8 mouse cellular contexts compared by ENCODE assay signal in genomic region chr6:134887711-134888449, GRCm38 (mm10). TPM values are rescaled to one million over a fixed set of nuclear protein-coding genes. Genes with fewer than 3 reads are reported as not detected.
DNase-seq lines count a peak whose midpoint lies in the region; ATAC-seq lines count a peak whose summit lies in the region.

No protein-coding gene starts in this region.

- H3K4me3 ChIP-seq in kidney, embryonic 15.5 days (replicated peaks): peak overlapping the region; percentile 23
- peak overlapping the region; percentile 62 for H3K4me3 ChIP-seq in forebrain, embryonic 16.5 days (replicated peaks; ENCODE audit: low read length)
- peak overlapping the region; percentile 59 for H3K4me3 ChIP-seq in midbrain, embryonic 14.5 days (replicated peaks; ENCODE audit: low read depth, low read length)

- ATAC-seq in kidney, embryonic 15.5 days (replicated peaks; ENCODE audit: low FRiP score): no peak; the same call in 1 of the 2 replicates
- peak; percentile 91 for ATAC-seq in forebrain, embryonic 16.5 days
- peak; percentile 94 for ATAC-seq in midbrain, embryonic 14.5 days (ENCODE audit: low FRiP score, low TSS enrichment)
- no peak for ATAC-seq in erythroblast, adult 5-6 weeks (replicated peaks; ENCODE audit: low FRiP score, poor library complexity, severe bottlenecking)

- H3K9me3 ChIP-seq in kidney, embryonic 15.5 days (replicated peaks): no peaks in the 10 kb centered on the region
- no peaks in the 10 kb centered on the region for H3K9me3 ChIP-seq in forebrain, embryonic 16.5 days (ENCODE audit: control insufficient read depth, low read length)
- H3K9me3 ChIP-seq in midbrain, embryonic 14.5 days (ENCODE audit: control insufficient read depth, low read length): no peaks in the 10 kb centered on the region

- H3K4me2 ChIP-seq in kidney, embryonic 15.5 days: peak overlapping the region; percentile 44
- peak overlapping the region; percentile 59 for H3K4me2 ChIP-seq in forebrain, embryonic 16.5 days (ENCODE audit: low read length)
- H3K4me2 ChIP-seq in midbrain, embryonic 14.5 days (ENCODE audit: low read length): peak overlapping the region; percentile 70

- H3K4me1 ChIP-seq in kidney, embryonic 15.5 days: peaks cover 7% of the 10 kb centered on the region
- peaks cover 41% of the 10 kb centered on the region for H3K4me1 ChIP-seq in forebrain, embryonic 16.5 days (replicated peaks; ENCODE audit: control insufficient read depth, insufficient read depth, low read length)
- peaks cover 39% of the 10 kb centered on the region for H3K4me1 ChIP-seq in midbrain, embryonic 14.5 days (ENCODE audit: control insufficient read depth, insufficient read depth, low read length)

- no peak overlapping the region for H3K27ac ChIP-seq in kidney, embryonic 15.5 days
- H3K27ac ChIP-seq in forebrain, embryonic 16.5 days (ENCODE audit: low read length): peak overlapping the region; percentile 94
- H3K27ac ChIP-seq in midbrain, embryonic 14.5 days (replicated peaks; ENCODE audit: low read depth, low read length): peak overlapping the region; percentile 92

- no peak overlapping the region for H3K9ac ChIP-seq in kidney, embryonic 15.5 days
- H3K9ac ChIP-seq in forebrain, embryonic 16.5 days (replicated peaks; ENCODE audit: low read depth, low read length): peak overlapping the region; percentile 74
- H3K9ac ChIP-seq in midbrain, embryonic 14.5 days (replicated peaks; ENCODE audit: low read length): peak overlapping the region; percentile 77

- 4% methylated on average over 10 of the region's 10 CpGs for whole genome bisulfite sequencing in kidney, embryonic 15.5 days
- WGBS in forebrain, embryonic 16.5 days: 0% methylated on average over 10 of the region's 10 CpGs
- 1% methylated on average over 10 of the region's 10 CpGs for WGBS in midbrain, embryonic 14.5 days

- DNase-seq in kidney, adult 11 months: no peak
- DNase-seq in cerebellum, adult 18-20 months: peak; percentile 81 to 90
- peak; percentile 83 to 91 for DNase-seq in layer of hippocampus, adult 8-10 months (ENCODE audit: low spot score in 2 of 2)
- DNase-seq in midbrain, embryonic 14.5 days: peak; percentile 96
- DNase-seq in yolk sac, embryonic 10.5 days (ENCODE audit: low spot score): peak; percentile 45

- H3K36me3 ChIP-seq in kidney, embryonic 15.5 days: no peaks in the 10 kb centered on the region
- H3K36me3 ChIP-seq in forebrain, embryonic 16.5 days (ENCODE audit: control insufficient read depth, insufficient read depth): no peaks in the 10 kb centered on the region
- H3K36me3 ChIP-seq in midbrain, embryonic 14.5 days (ENCODE audit: control insufficient read depth, insufficient read depth, low read length): 0 out of 2 replicates have a peak, but pooled peaks cover 4% of the 10 kb centered on the region

- 0 out of 2 replicates have a peak, but pooled peaks cover 2% of the 10 kb centered on the region for H3K27me3 ChIP-seq in kidney, embryonic 15.5 days
- H3K27me3 ChIP-seq in forebrain, embryonic 16.5 days (replicated peaks; ENCODE audit: control insufficient read depth, insufficient read depth, low read length): no peaks in the 10 kb centered on the region
- H3K27me3 ChIP-seq in midbrain, embryonic 14.5 days (ENCODE audit: control insufficient read depth, insufficient read depth, low read length): no peaks in the 10 kb centered on the region

RNA-seq across cellular contexts. Expression of gene Gpr19, which starts 10.5 kb away (rescaled TPM):
- polyA plus RNA-seq in kidney, embryonic 15.5 days (2015; fragmentation: Nextera tagmentation; extraction: Ambion mirVana): 11.0 and 12.3 TPM in 2 replicates
- 44.4 and 48.9 TPM in 2 replicates for polyA plus RNA-seq in forebrain, embryonic 16.5 days (2015; fragmentation: Nextera tagmentation; extraction: Ambion mirVana)
- total RNA-seq in layer of hippocampus, adult 8-10 months (2022): 10 to 100 TPM; 25.3 to 28.9 (median 27.3) TPM
- 43.0 and 46.7 TPM in 2 replicates for polyA plus RNA-seq in midbrain, embryonic 14.5 days (2014; fragmentation: Nextera tagmentation; extraction: Ambion mirVana)
- 2.7 and 5.0 TPM in 2 replicates for total RNA-seq in erythroblast, adult 5-6 weeks (2015; ENCODE audit: low replicate concordance)
- total RNA-seq in erythroblast, adult 5-6 weeks (2017; ENCODE audit: low replicate concordance): 2.1 and 8.3 TPM in 2 replicates

RNA-seq across cellular contexts. Expression of gene Cdkn1b, which starts 32.3 kb away (rescaled TPM):
- polyA plus RNA-seq in kidney, embryonic 15.5 days (2015; fragmentation: Nextera tagmentation; extraction: Ambion mirVana): 15.9 and 17.6 TPM in 2 replicates
- polyA plus RNA-seq in forebrain, embryonic 16.5 days (2015; fragmentation: Nextera tagmentation; extraction: Ambion mirVana): 39.4 and 50.8 TPM in 2 replicates
- total RNA-seq in layer of hippocampus, adult 8-10 months (2022): 10 to 100 TPM; 35.4 to 46.5 (median 40.5) TPM
- polyA plus RNA-seq in midbrain, embryonic 14.5 days (2014; fragmentation: Nextera tagmentation; extraction: Ambion mirVana): 29.9 TPM in 2 replicates
- total RNA-seq in erythroblast, adult 5-6 weeks (2015; ENCODE audit: low replicate concordance): 256 and 258 TPM in 2 replicates
- total RNA-seq in erythroblast, adult 5-6 weeks (2017; ENCODE audit: low replicate concordance): 354 and 386 TPM in 2 replicates

RNA-seq across cellular contexts. Expression of gene Crebl2, which starts 57.9 kb away (rescaled TPM):
- 2.3 and 3.1 TPM in 2 replicates for polyA plus RNA-seq in kidney, embryonic 15.5 days (2015; fragmentation: Nextera tagmentation; extraction: Ambion mirVana)
- 3.8 and 4.3 TPM in 2 replicates for polyA plus RNA-seq in forebrain, embryonic 16.5 days (2015; fragmentation: Nextera tagmentation; extraction: Ambion mirVana)
- 10 to 100 TPM; 37.8 to 51.0 (median 44.1) TPM for total RNA-seq in layer of hippocampus, adult 8-10 months (2022)
- polyA plus RNA-seq in midbrain, embryonic 14.5 days (2014; fragmentation: Nextera tagmentation; extraction: Ambion mirVana): 3.9 and 4.3 TPM in 2 replicates
- total RNA-seq in erythroblast, adult 5-6 weeks (2015; ENCODE audit: low replicate concordance): 23.0 and 23.2 TPM in 2 replicates
- total RNA-seq in erythroblast, adult 5-6 weeks (2017; ENCODE audit: low replicate concordance): 26.0 and 49.9 TPM in 2 replicates

Comparison
In these comparisons a context has a peak if more than half of its experiments do, and no peak if none do; other contexts are left out.
1. ATAC-seq: peak in forebrain, embryonic 16.5 days (single experiment) and midbrain, embryonic 14.5 days (single experiment); none in kidney, embryonic 15.5 days (single experiment) and erythroblast, adult 5-6 weeks (single experiment).
2. Peak in every context shown above with its lines, with median percentiles within 50 percentile points of each other: H3K4me2 ChIP-seq and H3K4me3 ChIP-seq.